Mouse (Mus musculus) layer of hippocampus, adult 2 months (tissue): ENCODE measurements around the gene Itpr1. TPM values are rescaled to one million over a fixed set of nuclear protein-coding genes. Genes with fewer than 3 reads are reported as not detected.

Experiments used
- DNase-seq, 2 experiments: peaks; one replicate each; pipeline ENCODE4 v3.0.0; 2022; ENCODE audit warnings: low spot score in 2 of 2
- H3K27ac ChIP-seq: fragments of 200-600 bp; 2 replicates; pipeline ENCODE4 v1.8.1; 2022
- H3K4me3 ChIP-seq: fragments of 200-600 bp; 2 replicates; pipeline ENCODE4 v1.8.1; 2022; ENCODE audit warnings: mild to moderate bottlenecking
- CTCF ChIP-seq: fragments of 200-600 bp; conservative IDR thresholded peaks from 2 replicates; pipeline ENCODE4 v1.8.1; 2022; ENCODE audit warnings: antibody characterized with exemption, mild to moderate bottlenecking, moderate library complexity
- total RNA-seq, 2 experiments: library from RNA; stranded (reverse); gene quantifications; 2 replicates each; pipeline ENCODE4 v1.2.3; 2021

The Itpr1 gene
- total RNA-seq, 2 experiments from 2014 or later: 317 to 337 TPM

- no peak for TF ChIP-seq CTCF
- Histone ChIP-seq H3K27ac (no peak overlapping the region; the same call in 1 of the 2 replicates), H3K4me3 (no peak overlapping the region)
- DNase-seq: no peak
These were observed 229.4 kb downstream of the Itpr1 start for GRCm38 (mm10) chr6:108442291-108442690.

- H3K4me3 ChIP-seq: no peak overlapping the region
- DNase-seq: peak; percentile 77 to 84
- H3K27ac ChIP-seq: peak overlapping the region; percentile 87
- no peak for TF ChIP-seq CTCF
These were observed 231.5 kb downstream of the Itpr1 start for GRCm38 (mm10) chr6:108444435-108444834.

GRCm38 (mm10) chr6:108445006-108445405 lies 232.1 kb downstream of the Itpr1 start:
- DNase-seq: no peak
- peak overlapping the region; percentile 87 for H3K27ac ChIP-seq
- H3K4me3 ChIP-seq: no peak overlapping the region
- no peak for TF ChIP-seq CTCF

- DNase-seq: no peak
- H3K27ac ChIP-seq: peak overlapping the region; percentile 87
- TF ChIP-seq CTCF: no peak
- H3K4me3 ChIP-seq: no peak overlapping the region
These were observed 233.9 kb downstream of the Itpr1 start for GRCm38 (mm10) chr6:108446766-108447165.

GRCm38 (mm10) chr6:108447179-108447845 lies 234.4 kb downstream of the Itpr1 start:
- H3K4me3 ChIP-seq: no peak overlapping the region
- TF ChIP-seq CTCF: no peak
- peak overlapping the region; percentile 87 for H3K27ac ChIP-seq
- DNase-seq: peak in 1 of 2 experiments; percentile 63

GRCm38 (mm10) chr6:108448016-108448735 lies 235.3 kb downstream of the Itpr1 start:
- H3K27ac ChIP-seq: peak overlapping the region; percentile 87
- no peak overlapping the region for H3K4me3 ChIP-seq
- TF ChIP-seq CTCF: no peak
- no peak for DNase-seq

GRCm38 (mm10) chr6:108448864-108449263 lies 236.0 kb downstream of the Itpr1 start:
- no peak for DNase-seq
- Histone ChIP-seq H3K27ac (peak overlapping the region; percentile 87), H3K4me3 (no peak overlapping the region)
- no peak for TF ChIP-seq CTCF

GRCm38 (mm10) chr6:108451536-108451935 lies 238.6 kb downstream of the Itpr1 start:
- TF ChIP-seq CTCF: no peak
- H3K27ac ChIP-seq: peak overlapping the region; percentile 11; the same call in 1 of the 2 replicates
- H3K4me3 ChIP-seq: no peak overlapping the region
- no peak for DNase-seq

- DNase-seq: no peak
- Histone ChIP-seq H3K27ac (peak overlapping the region; percentile 97), H3K4me3 (no peak overlapping the region)
- no peak for TF ChIP-seq CTCF
These were observed 240.7 kb downstream of the Itpr1 start for GRCm38 (mm10) chr6:108453618-108454017.

- DNase-seq: peak; percentile 69 to 80
- peak overlapping the region; percentile 97 for H3K27ac ChIP-seq
- H3K4me3 ChIP-seq: no peak overlapping the region
- TF ChIP-seq CTCF: no peak
These were observed 241.4 kb downstream of the Itpr1 start for GRCm38 (mm10) chr6:108454061-108454891.

- Histone ChIP-seq H3K27ac (peak overlapping the region; percentile 97), H3K4me3 (no peak overlapping the region)
- TF ChIP-seq CTCF: no peak
- DNase-seq: no peak
These were observed 242.3 kb downstream of the Itpr1 start for GRCm38 (mm10) chr6:108454979-108455836.
